Mouse (Mus musculus): ENCODE measurements around the gene Flvcr2. TPM values are rescaled to one million over a fixed set of nuclear protein-coding genes. Genes with fewer than 3 reads are reported as not detected.

The Flvcr2 gene
- polyA plus RNA-seq, 1 experiment from 2014 or later: 3.8 TPM

DNA sequence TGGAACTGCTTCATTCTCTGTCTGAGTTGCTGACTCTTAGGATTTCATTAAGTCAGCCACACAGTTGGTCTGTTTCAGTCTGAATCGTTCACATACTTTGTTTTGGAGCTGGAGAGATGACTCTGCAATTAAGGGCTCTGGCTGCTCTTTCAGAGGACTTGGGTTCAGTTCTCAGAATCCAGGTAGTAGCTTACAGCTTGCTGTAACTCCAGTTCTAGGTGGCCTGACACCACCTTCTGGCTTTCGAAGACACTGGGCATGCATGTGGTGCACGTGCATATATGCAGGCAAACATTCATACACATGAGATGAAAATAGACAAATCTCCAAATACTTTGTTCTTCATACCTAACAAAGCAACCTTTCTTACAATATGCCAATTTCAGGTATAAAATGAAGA, 83.5 kb downstream of the Flvcr2 start:
- H3K4me2 ChIP-seq: no peak overlapping the region
- H3K36me3 ChIP-seq: peaks cover 47% of the 10 kb centered on the region
- H3K27me3 ChIP-seq: no peaks in the 10 kb centered on the region
- no peak overlapping the region for H3K27ac ChIP-seq
- no peak overlapping the region for H3K4me3 ChIP-seq (replicated peaks)
- no peaks in the 10 kb centered on the region for H3K9me3 ChIP-seq (replicated peaks)
- peaks cover 14% of the 10 kb centered on the region for H3K4me1 ChIP-seq (replicated peaks)
- WGBS (ENCODE audit: insufficient replicate concordance): 77% methylated on average over 3 of the region's 3 CpGs
- no peak for ATAC-seq (ENCODE audit: low read depth)
- DNase-seq: no peak
- no peak overlapping the region for H3K9ac ChIP-seq

DNA sequence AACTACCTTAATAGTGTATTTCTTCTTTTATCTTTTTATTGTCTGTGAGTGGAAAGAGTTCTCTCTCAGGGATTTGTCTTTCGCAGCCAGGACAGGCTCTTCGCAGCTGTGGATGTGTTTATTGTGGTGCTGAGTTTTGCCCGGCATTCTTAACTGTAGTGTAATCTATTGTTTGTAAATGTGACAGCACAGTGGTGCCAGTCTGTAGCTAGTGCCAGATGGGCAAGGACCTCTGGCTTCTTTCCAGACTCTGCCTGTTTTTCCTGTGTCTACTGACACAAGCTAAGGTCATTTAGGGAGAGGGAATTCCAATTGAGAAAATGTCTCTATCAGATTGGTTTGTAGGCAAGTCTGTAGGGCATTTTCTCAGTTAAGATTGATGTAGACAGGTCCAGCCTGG, 84.4 kb downstream of the Flvcr2 start:
- H3K27ac ChIP-seq: no peak overlapping the region
- peaks cover 47% of the 10 kb centered on the region for H3K36me3 ChIP-seq
- no peak overlapping the region for H3K4me3 ChIP-seq (replicated peaks)
- no peak for ATAC-seq (ENCODE audit: low read depth)
- H3K9ac ChIP-seq: no peak overlapping the region
- no peaks in the 10 kb centered on the region for H3K9me3 ChIP-seq (replicated peaks)
- no peak overlapping the region for H3K4me2 ChIP-seq
- no peak for DNase-seq
- H3K27me3 ChIP-seq: no peaks in the 10 kb centered on the region
- WGBS (ENCODE audit: insufficient replicate concordance): 93% methylated on average over 3 of the region's 3 CpGs
- H3K4me1 ChIP-seq (replicated peaks): peaks cover 13% of the 10 kb centered on the region

DNA sequence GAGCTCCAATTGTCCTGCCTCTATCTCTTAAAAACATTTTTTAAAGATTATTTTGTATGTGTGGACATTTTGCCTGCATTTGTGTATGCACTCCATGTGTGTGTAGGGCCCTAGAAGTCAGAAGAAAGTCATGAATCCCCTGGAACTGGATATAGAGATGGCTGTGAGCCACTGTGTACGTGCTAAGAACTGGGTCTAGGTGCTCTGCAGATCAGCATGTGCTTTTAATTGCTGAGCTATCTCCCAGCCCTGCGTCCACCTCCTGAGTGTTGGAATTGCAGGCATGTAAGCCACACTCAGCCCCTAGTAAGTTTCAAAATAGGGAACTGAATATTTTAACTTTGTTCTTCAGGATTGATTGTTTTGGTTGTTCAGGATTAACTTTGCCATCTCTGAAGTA, 88.2 kb downstream of the Flvcr2 start:
- Histone ChIP-seq H3K4me3 (replicated peaks) (no peak overlapping the region), H3K4me2 (no peak overlapping the region), H3K27ac (no peak overlapping the region), H3K9ac (no peak overlapping the region), H3K4me1 (replicated peaks) (no peaks in the 10 kb centered on the region), H3K9me3 (replicated peaks) (no peaks in the 10 kb centered on the region), H3K36me3 (peaks cover 27% of the 10 kb centered on the region), H3K27me3 (no peaks in the 10 kb centered on the region)
- ATAC-seq (ENCODE audit: low read depth): no peak
- WGBS (ENCODE audit: insufficient replicate concordance): 80% methylated on average over 2 of the region's 2 CpGs
- DNase-seq: no peak

DNA sequence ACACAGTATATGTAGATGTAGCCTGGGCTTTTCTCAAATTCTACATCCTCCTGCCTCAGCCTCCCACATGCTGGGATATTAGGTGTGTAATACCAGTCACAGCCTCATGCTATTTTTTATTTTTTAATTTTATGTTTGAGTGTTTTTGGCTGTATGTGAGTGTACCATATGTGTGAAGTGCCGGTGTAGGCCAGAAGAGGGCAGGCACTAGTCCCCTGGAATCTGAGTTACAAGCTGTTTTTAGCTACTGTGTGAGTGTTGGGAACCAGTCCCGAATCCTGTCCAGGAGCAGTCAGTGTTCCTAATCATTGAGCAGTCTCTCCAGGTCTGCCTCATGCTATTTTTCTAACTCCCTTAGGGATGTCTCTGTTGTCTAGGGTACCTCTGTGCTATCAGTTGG, 91.4 kb downstream of the Flvcr2 start:
- Histone ChIP-seq H3K36me3 (peaks cover 13% of the 10 kb centered on the region), H3K4me1 (replicated peaks) (peaks cover 5% of the 10 kb centered on the region), H3K27me3 (no peaks in the 10 kb centered on the region), H3K27ac (no peak overlapping the region), H3K9me3 (replicated peaks) (no peaks in the 10 kb centered on the region), H3K9ac (no peak overlapping the region), H3K4me2 (no peak overlapping the region), H3K4me3 (replicated peaks) (no peak overlapping the region)
- ATAC-seq (ENCODE audit: low read depth) (no peak), DNase-seq (no peak)
- WGBS (ENCODE audit: insufficient replicate concordance): 78% methylated on average over 2 of the region's 2 CpGs

DNA sequence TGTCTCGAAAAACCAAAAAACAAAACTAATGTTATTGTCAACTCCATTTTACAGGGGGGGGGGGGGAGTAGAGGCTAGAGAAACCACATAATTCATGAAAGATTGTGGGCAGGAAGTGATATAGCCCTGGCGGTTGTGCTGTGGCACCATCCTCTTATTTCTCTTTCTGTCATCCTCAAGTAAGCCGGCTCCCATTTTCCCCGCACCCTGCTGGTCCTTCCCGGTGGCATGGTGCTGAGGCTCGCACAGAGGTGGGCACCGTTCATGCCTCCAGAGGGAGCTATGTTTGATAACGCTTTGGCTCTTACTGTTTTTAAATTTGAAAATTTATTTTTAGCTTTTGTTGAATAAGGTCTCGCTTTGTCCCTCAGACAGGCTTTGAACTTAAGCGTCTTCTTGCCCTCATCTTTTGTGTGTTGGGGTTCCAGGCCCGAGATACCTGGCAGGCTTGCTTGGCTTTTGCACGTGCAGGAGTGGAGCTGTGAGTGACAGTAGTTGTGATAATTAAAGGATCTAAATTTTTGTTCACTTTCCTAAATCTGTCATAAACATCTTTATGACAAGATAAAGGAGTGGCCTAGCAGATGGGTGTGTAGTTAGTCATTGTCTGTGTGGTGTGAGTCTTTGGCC, 93.1 kb downstream of the Flvcr2 start:
- Histone ChIP-seq H3K4me2 (no peak overlapping the region), H3K36me3 (peaks cover 15% of the 10 kb centered on the region), H3K27me3 (no peaks in the 10 kb centered on the region), H3K9me3 (replicated peaks) (no peaks in the 10 kb centered on the region), H3K27ac (no peak overlapping the region), H3K4me1 (replicated peaks) (peaks cover 5% of the 10 kb centered on the region), H3K9ac (no peak overlapping the region), H3K4me3 (replicated peaks) (no peak overlapping the region)
- 71% methylated on average over 12 of the region's 12 CpGs for WGBS (ENCODE audit: insufficient replicate concordance)
- no peak for DNase-seq
- no peak for ATAC-seq (ENCODE audit: low read depth)

DNA sequence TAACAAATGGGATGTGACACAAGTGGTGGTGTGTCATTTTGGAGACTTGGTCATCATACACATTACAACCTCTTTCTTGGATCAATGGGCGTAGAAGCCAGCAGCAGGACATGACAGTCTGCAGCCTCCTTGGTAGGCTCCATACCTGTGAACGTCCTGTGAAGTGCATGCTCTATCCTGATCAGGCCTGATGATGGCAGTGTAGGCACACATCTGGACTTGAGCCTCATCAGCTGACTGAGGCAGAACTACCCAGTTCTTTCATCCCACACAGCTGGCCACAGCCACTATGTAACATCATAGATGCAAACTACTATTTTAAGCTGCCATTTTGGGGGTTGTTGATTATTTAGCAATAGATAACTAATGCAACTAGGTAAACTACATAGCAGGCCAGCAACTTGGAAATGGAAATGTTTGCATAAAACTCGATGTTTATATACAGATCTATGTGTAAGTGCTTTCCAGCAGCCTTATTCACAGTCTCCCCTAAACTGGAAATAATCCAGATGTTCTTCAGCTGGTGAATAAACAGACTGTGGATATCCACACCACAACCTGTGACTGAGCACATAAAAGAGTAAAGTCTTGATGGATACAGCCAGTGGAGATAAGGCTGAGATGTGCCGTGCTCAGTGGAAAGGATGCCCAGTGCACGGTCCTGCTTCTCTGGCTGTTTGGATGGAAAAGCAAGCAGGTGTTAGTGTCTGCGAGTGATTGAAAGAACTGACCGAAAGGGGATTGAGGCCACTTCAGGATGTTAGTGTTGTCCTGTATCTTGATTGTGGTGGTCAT, 102.0 kb downstream of the Flvcr2 start:
- H3K4me1 ChIP-seq (replicated peaks): no peaks in the 10 kb centered on the region
- ATAC-seq (ENCODE audit: low read depth) (no peak), DNase-seq (no peak)
- no peaks in the 10 kb centered on the region for H3K27me3 ChIP-seq
- H3K9ac ChIP-seq: no peak overlapping the region
- WGBS (ENCODE audit: insufficient replicate concordance): 77% methylated on average over 7 of the region's 7 CpGs
- H3K4me3 ChIP-seq (replicated peaks): no peak overlapping the region
- H3K27ac ChIP-seq: no peak overlapping the region
- no peak overlapping the region for H3K4me2 ChIP-seq
- H3K36me3 ChIP-seq: peaks cover 56% of the 10 kb centered on the region
- H3K9me3 ChIP-seq (replicated peaks): no peaks in the 10 kb centered on the region

DNA sequence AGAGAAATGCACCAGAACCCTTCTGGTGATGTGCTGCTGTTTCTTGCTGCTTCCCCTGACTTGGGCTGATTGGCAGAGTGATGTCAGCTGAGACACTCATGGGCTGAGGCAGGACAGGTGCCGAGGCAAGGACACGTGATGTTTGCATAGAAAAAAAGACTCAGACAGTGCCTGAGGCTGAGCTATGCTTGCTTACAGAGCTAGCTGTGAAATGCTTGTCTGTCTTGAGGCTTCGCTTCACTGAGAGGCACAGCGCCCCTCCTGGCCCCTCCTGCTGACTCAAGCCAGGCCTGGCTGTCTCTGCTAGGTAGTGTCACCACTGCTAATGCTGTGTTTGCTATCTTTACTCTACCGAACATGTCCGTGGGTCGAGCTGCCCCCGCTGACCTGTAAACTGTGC, 104.3 kb downstream of the Flvcr2 start:
- Histone ChIP-seq H3K9ac (no peak overlapping the region), H3K27ac (no peak overlapping the region), H3K4me2 (no peak overlapping the region), H3K4me1 (replicated peaks) (no peaks in the 10 kb centered on the region), H3K4me3 (replicated peaks) (no peak overlapping the region), H3K36me3 (peaks cover 40% of the 10 kb centered on the region), H3K27me3 (no peaks in the 10 kb centered on the region), H3K9me3 (replicated peaks) (no peaks in the 10 kb centered on the region)
- no peak for DNase-seq
- WGBS (ENCODE audit: insufficient replicate concordance): 79% methylated on average over 8 of the region's 8 CpGs
- ATAC-seq (ENCODE audit: low read depth): no peak

DNA sequence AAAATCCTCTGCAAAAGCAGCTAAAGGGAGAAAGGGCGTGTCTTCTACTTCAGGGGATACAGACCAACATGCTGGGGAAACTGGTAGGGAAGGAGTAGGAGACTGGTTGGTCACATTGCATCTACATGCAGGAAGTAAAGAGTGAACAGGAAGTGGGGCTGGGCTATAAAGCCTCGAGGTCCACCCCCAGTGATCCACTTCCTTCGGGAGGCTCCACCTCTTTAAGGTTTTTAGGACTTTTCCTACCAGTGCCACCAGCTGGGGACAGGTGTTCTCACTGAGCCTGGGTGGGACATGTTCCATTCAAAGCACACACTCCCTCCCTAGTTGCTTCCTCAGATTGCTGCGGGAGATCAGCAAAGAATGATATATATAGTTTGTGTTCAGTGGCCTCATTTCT, 107.5 kb downstream of the Flvcr2 start:
- Histone ChIP-seq H3K4me2 (no peak overlapping the region), H3K27ac (no peak overlapping the region), H3K9me3 (replicated peaks) (no peaks in the 10 kb centered on the region), H3K4me3 (replicated peaks) (no peak overlapping the region), H3K9ac (no peak overlapping the region), H3K4me1 (replicated peaks) (no peaks in the 10 kb centered on the region), H3K27me3 (no peaks in the 10 kb centered on the region), H3K36me3 (peaks cover 33% of the 10 kb centered on the region)
- ATAC-seq (ENCODE audit: low read depth) (no peak), DNase-seq (no peak)
- WGBS (ENCODE audit: insufficient replicate concordance): 57% methylated on average over 4 of the region's 4 CpGs

DNA sequence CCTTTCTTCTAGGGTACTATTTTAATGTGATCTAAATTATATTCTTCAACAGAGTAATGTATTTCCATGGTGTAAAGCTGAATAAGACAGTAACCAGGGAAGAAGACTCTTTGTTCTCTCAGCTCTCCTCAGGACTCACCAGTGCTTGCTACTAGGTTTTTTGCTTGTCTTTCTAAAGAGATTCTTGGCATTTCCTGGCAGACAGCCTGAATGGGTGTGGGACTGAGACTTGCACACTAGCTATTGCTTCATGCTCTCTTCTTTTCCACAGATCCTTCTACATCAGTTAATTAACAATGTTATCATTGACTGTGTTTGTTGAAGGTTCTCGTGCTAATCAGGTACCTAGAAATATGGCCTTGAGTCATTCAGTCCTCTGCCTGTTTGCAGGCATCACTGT, 107.9 kb downstream of the Flvcr2 start:
- Histone ChIP-seq H3K9ac (no peak overlapping the region), H3K27ac (no peak overlapping the region), H3K27me3 (no peaks in the 10 kb centered on the region), H3K4me3 (replicated peaks) (no peak overlapping the region), H3K36me3 (peaks cover 29% of the 10 kb centered on the region), H3K4me2 (no peak overlapping the region), H3K4me1 (replicated peaks) (no peaks in the 10 kb centered on the region), H3K9me3 (replicated peaks) (no peaks in the 10 kb centered on the region)
- WGBS (ENCODE audit: insufficient replicate concordance): 71% methylated on average over 1 of the region's 1 CpGs
- ATAC-seq (ENCODE audit: low read depth) (no peak), DNase-seq (no peak)

DNA sequence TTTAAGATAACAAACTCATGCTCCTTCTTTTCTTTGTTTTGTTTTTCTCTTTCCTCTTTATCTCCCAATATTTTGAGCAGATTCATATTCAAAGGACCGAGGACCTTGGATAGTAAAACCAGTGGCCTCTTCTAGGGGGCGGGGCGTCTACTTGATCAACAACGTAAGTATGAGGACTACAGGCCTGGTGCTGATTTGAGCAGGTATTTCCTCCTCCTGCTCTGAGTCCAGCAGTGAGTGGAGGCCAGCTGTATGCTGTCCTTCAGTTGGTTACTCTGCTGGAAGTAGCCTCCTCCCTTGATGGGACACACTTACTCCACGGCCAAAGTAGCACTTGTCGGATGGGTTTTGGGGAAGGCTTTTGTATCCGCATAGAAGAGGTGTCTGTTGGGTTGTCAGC, 111.0 kb downstream of the Flvcr2 start:
- H3K4me2 ChIP-seq: no peak overlapping the region
- no peak overlapping the region for H3K9ac ChIP-seq
- no peak overlapping the region for H3K27ac ChIP-seq
- no peaks in the 10 kb centered on the region for H3K9me3 ChIP-seq (replicated peaks)
- peaks cover 12% of the 10 kb centered on the region for H3K36me3 ChIP-seq
- ATAC-seq (ENCODE audit: low read depth): no peak
- no peaks in the 10 kb centered on the region for H3K4me1 ChIP-seq (replicated peaks)
- no peak overlapping the region for H3K4me3 ChIP-seq (replicated peaks)
- 84% methylated on average over 7 of the region's 7 CpGs for WGBS (ENCODE audit: insufficient replicate concordance)
- no peak for DNase-seq
- H3K27me3 ChIP-seq: no peaks in the 10 kb centered on the region

DNA sequence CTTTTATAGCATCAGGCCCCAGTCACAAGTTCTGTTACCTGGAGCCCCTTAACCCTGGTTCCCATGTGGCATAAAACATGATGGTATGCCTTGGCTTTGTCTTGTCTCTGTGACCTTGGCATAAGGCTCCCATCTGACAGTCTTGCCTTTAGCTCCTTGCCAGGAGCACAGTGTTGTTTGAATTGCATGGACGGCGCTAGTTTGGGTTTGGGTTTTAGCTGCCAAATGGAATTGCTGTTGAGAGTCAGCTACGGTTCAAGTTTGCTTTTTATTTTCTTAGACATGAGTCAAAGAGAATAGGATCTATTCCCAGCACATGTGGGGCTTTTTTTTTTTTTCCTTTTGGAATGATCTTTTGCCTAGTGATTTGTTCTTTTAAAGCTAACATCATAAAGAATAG, 112.8 kb downstream of the Flvcr2 start:
- Histone ChIP-seq H3K4me3 (replicated peaks) (no peak overlapping the region), H3K9ac (no peak overlapping the region), H3K4me1 (replicated peaks) (peaks cover 4% of the 10 kb centered on the region; the same call in 1 of the 2 replicates), H3K27me3 (no peaks in the 10 kb centered on the region), H3K36me3 (peaks cover 17% of the 10 kb centered on the region), H3K9me3 (replicated peaks) (no peaks in the 10 kb centered on the region), H3K4me2 (no peak overlapping the region), H3K27ac (no peak overlapping the region)
- ATAC-seq (ENCODE audit: low read depth) (no peak), DNase-seq (no peak)
- WGBS (ENCODE audit: insufficient replicate concordance): 80% methylated on average over 3 of the region's 3 CpGs
